Mouse (Mus musculus) olfactory bulb, adult 2 months (tissue): ENCODE data around the gene 1500015O10Rik. TPM values are rescaled to one million over a fixed set of nuclear protein-coding genes. Genes with fewer than 3 reads are reported as not detected.

Source experiments
- H3K27ac ChIP-seq: fragments of 200-500 bp; 2 replicates; pipeline ENCODE4 v1.5.1; 2012; ENCODE audit warnings: low read depth, low read length; ENCODE audit not compliant: insufficient read depth
- H3K4me1 ChIP-seq: fragments of 200-500 bp; 2 replicates; pipeline ENCODE4 v1.6.1; 2012; ENCODE audit warnings: low read length; ENCODE audit not compliant: control insufficient read depth, insufficient read depth
- H3K4me3 ChIP-seq: fragments of 200-500 bp; 2 replicates; pipeline ENCODE4 v1.5.1; 2012; ENCODE audit warnings: mild to moderate bottlenecking, low read depth, low read length, moderate library complexity; ENCODE audit not compliant: insufficient read depth
- CTCF ChIP-seq: fragments of 200-500 bp; IDR thresholded peaks from 2 replicates; pipeline ENCODE4 v1.5.1; 2012; ENCODE audit warnings: low read depth, mild to moderate bottlenecking, low read length, moderate library complexity; ENCODE audit not compliant: insufficient read depth
- POLR2A ChIP-seq: fragments of 200-500 bp; IDR thresholded peaks from 2 replicates; pipeline ENCODE4 v1.6.1; 2012; ENCODE audit warnings: mild to moderate bottlenecking, low read depth, low read length, moderate library complexity; ENCODE audit not compliant: insufficient read depth
- WGBS: fragments of 180-500 bp; shearing (Covaris S2); methylation state at CpG from one replicate; pipeline ENCODE4 v1.1.7; 2018; 5-methylcytosine and 5-hydroxymethylcytosine counted together
- polyA plus RNA-seq: library from polyadenylated mRNA; stranded (reverse); fragments of >200 nt; gene quantifications from 2 replicates; pipeline ENCODE4 v1.2.4, GENCODE M21; 2012; ENCODE audit warnings: low replicate concordance; ENCODE audit not compliant: missing spikeins, insufficient read depth, insufficient read length

1500015O10Rik gene
- polyA plus RNA-seq, 1 experiment = not detected

GRCm38 (mm10) chr1:43722459-43722858 lies 7.9 kb upstream of the 1500015O10Rik start:
- 76% methylated on average over 1 of the region's 1 CpGs for WGBS
- Histone ChIP-seq H3K27ac (no peak overlapping the region), H3K4me3 (no peak overlapping the region), H3K4me1 (no peaks in the 10 kb centered on the region)
- TF ChIP-seq CTCF (no peak), POLR2A (no peak)

- no peak for TF ChIP-seq CTCF
- no peak for TF ChIP-seq POLR2A
- peaks cover 5% of the 10 kb centered on the region for H3K4me1 ChIP-seq
- H3K27ac ChIP-seq = no peak overlapping the region
- WGBS = 89% methylated on average over 4 of the region's 4 CpGs
- H3K4me3 ChIP-seq = no peak overlapping the region
Observed at GRCm38 (mm10) chr1:43732100-43732499, 1.7 kb downstream of the 1500015O10Rik start.

GRCm38 (mm10) chr1:43732657-43733056 lies 2.3 kb downstream of the 1500015O10Rik start:
- TF ChIP-seq CTCF = no peak
- TF ChIP-seq POLR2A = no peak
- peaks cover 5% of the 10 kb centered on the region for H3K4me1 ChIP-seq
- no peak overlapping the region for H3K4me3 ChIP-seq
- no peak overlapping the region for H3K27ac ChIP-seq
- 63% methylated on average over 1 of the region's 1 CpGs for WGBS

GRCm38 (mm10) chr1:43737812-43738518 lies 7.6 kb downstream of the 1500015O10Rik start:
- WGBS = 68% methylated on average over 7 of the region's 7 CpGs
- Histone ChIP-seq H3K27ac (no peak overlapping the region), H3K4me1 (no peaks in the 10 kb centered on the region), H3K4me3 (no peak overlapping the region)
- TF ChIP-seq CTCF (no peak), POLR2A (no peak)

GRCm38 (mm10) chr1:43738519-43738894 lies 8.1 kb downstream of the 1500015O10Rik start:
- Histone ChIP-seq H3K27ac (no peak overlapping the region), H3K4me3 (no peak overlapping the region), H3K4me1 (no peaks in the 10 kb centered on the region)
- TF ChIP-seq POLR2A = no peak
- no peak for TF ChIP-seq CTCF
- 87% methylated on average over 10 of the region's 10 CpGs for WGBS

- WGBS = 74% methylated on average over 8 of the region's 8 CpGs
- Histone ChIP-seq H3K4me1 (no peaks in the 10 kb centered on the region), H3K4me3 (no peak overlapping the region), H3K27ac (no peak overlapping the region)
- TF ChIP-seq CTCF (no peak), POLR2A (no peak)
Observed at GRCm38 (mm10) chr1:43754448-43755312, 24.3 kb downstream of the 1500015O10Rik start.

GRCm38 (mm10) chr1:43760085-43760484 lies 29.7 kb downstream of the 1500015O10Rik start:
- no peak for TF ChIP-seq CTCF
- TF ChIP-seq POLR2A = no peak
- Histone ChIP-seq H3K4me3 (no peak overlapping the region), H3K27ac (no peak overlapping the region), H3K4me1 (no peaks in the 10 kb centered on the region)

- Histone ChIP-seq H3K4me3 (no peak overlapping the region), H3K4me1 (no peaks in the 10 kb centered on the region), H3K27ac (no peak overlapping the region)
- whole genome bisulfite sequencing = 90% methylated on average over 2 of the region's 2 CpGs
- TF ChIP-seq CTCF (no peak), POLR2A (no peak)
Observed at GRCm38 (mm10) chr1:43764481-43764880, 34.1 kb downstream of the 1500015O10Rik start.

- WGBS = 94% methylated on average over 2 of the region's 2 CpGs
- Histone ChIP-seq H3K4me3 (no peak overlapping the region), H3K4me1 (no peaks in the 10 kb centered on the region; the same call in 1 of the 2 replicates), H3K27ac (no peak overlapping the region)
- TF ChIP-seq CTCF = no peak
- no peak for TF ChIP-seq POLR2A
Observed at GRCm38 (mm10) chr1:43766328-43766727, 35.9 kb downstream of the 1500015O10Rik start.
